Mouse (Mus musculus): ENCODE data around the gene B3gnt2.

B3gnt2 gene

GRCm38 (mm10) chr11:22860335-22861227 lies at the start of gene B3gnt2:
Gene B3gnt2 (minus strand): TSS chr11:22860961.
- peak; percentile 74 for DNase-seq

GRCm38 (mm10) chr11:22906453-22906865 lies 45.7 kb upstream of the B3gnt2 start:
- DNase-seq = no peak

- DNase-seq = no peak
These were observed 42.2 kb upstream of the B3gnt2 start for GRCm38 (mm10) chr11:22902923-22903322.

- DNase-seq = no peak
These were observed 39.3 kb upstream of the B3gnt2 start for GRCm38 (mm10) chr11:22900041-22900440.

GRCm38 (mm10) chr11:22897642-22898041 lies 36.9 kb upstream of the B3gnt2 start:
- no peak for DNase-seq

- no peak for DNase-seq
These were observed 36.4 kb upstream of the B3gnt2 start for GRCm38 (mm10) chr11:22897127-22897526.

- DNase-seq = no peak
These were observed 32.3 kb upstream of the B3gnt2 start for GRCm38 (mm10) chr11:22893075-22893474.

GRCm38 (mm10) chr11:22892466-22892865 lies 31.7 kb upstream of the B3gnt2 start:
- no peak for DNase-seq

- no peak for DNase-seq
These were observed 31.1 kb upstream of the B3gnt2 start for GRCm38 (mm10) chr11:22891876-22892275.

GRCm38 (mm10) chr11:22891242-22891641 lies 30.5 kb upstream of the B3gnt2 start:
- DNase-seq = peak; percentile 22

GRCm38 (mm10) chr11:22889224-22889623 lies 28.5 kb upstream of the B3gnt2 start:
- DNase-seq = no peak

GRCm38 (mm10) chr11:22886991-22887390 lies 26.2 kb upstream of the B3gnt2 start:
- DNase-seq = no peak

GRCm38 (mm10) chr11:22885350-22885749 lies 24.6 kb upstream of the B3gnt2 start:
- DNase-seq = no peak

- DNase-seq = no peak
These were observed 22.9 kb upstream of the B3gnt2 start for GRCm38 (mm10) chr11:22883676-22884075.

- no peak for DNase-seq
These were observed 22.2 kb upstream of the B3gnt2 start for GRCm38 (mm10) chr11:22882926-22883325.

- no peak for DNase-seq
These were observed 19.8 kb upstream of the B3gnt2 start for GRCm38 (mm10) chr11:22880383-22881172.

GRCm38 (mm10) chr11:22879645-22880044 lies 18.9 kb upstream of the B3gnt2 start:
- no peak for DNase-seq

- no peak for DNase-seq
These were observed 16.0 kb upstream of the B3gnt2 start for GRCm38 (mm10) chr11:22876680-22877330.

GRCm38 (mm10) chr11:22875279-22875678 lies 14.5 kb upstream of the B3gnt2 start:
- DNase-seq = no peak

GRCm38 (mm10) chr11:22874747-22875146 lies 14.0 kb upstream of the B3gnt2 start:
- no peak for DNase-seq

GRCm38 (mm10) chr11:22873383-22873782 lies 12.6 kb upstream of the B3gnt2 start:
- DNase-seq = no peak

- DNase-seq = no peak
These were observed 11.5 kb upstream of the B3gnt2 start for GRCm38 (mm10) chr11:22872307-22872680.

- DNase-seq = peak; percentile 48
These were observed 11.0 kb upstream of the B3gnt2 start for GRCm38 (mm10) chr11:22871628-22872306.

Measured in thymus, postnatal 14 days (tissue).